Mouse (Mus musculus) adrenal gland, adult 8-10 months (tissue): ENCODE data around the gene Trappc2l. TPM values are rescaled to one million over a fixed set of nuclear protein-coding genes. Genes with fewer than 3 reads are reported as not detected.
A peak's percentile ranks its signal among the peaks of the same experiment; 100 is the strongest.
"Not testable (repeated sequence)": the region's sequence is repeated elsewhere in the genome, so short reads cannot be mapped to it uniquely, and the experiment has no call there.

Experiments used
- DNase-seq: peaks from one replicate; pipeline ENCODE4 v3.0.0; 2022
- total RNA-seq, 4 experiments: library from RNA; stranded (reverse); gene quantifications; 2 replicates each; pipeline ENCODE4 v1.2.4; 2022

Trappc2l gene
- total RNA-seq, 4 experiments from 2014 or later, result 61.7 to 64.9 (median 62.9) TPM

- DNase-seq, result no peak
Observed at GRCm38 (mm10) chr8:122626896-122627295, 15.5 kb downstream of the Trappc2l start.

- DNase-seq, result no peak
Observed at GRCm38 (mm10) chr8:122629388-122629787, 17.9 kb downstream of the Trappc2l start.

- DNase-seq, result no peak
Observed at GRCm38 (mm10) chr8:122630696-122631095, 19.3 kb downstream of the Trappc2l start.

- DNase-seq, result not testable (repeated sequence)
Observed at GRCm38 (mm10) chr8:122632134-122632533, 20.7 kb downstream of the Trappc2l start.

GRCm38 (mm10) chr8:122633205-122633604 is 21.8 kb downstream of the Trappc2l start:
- no peak for DNase-seq

GRCm38 (mm10) chr8:122635878-122636802 is 24.7 kb downstream of the Trappc2l start:
- DNase-seq, result no peak

- DNase-seq, result no peak
Observed at GRCm38 (mm10) chr8:122636803-122637175, 25.3 kb downstream of the Trappc2l start.

- no peak for DNase-seq
Observed at GRCm38 (mm10) chr8:122637230-122637629, 25.8 kb downstream of the Trappc2l start.

GRCm38 (mm10) chr8:122638601-122639000 is 27.2 kb downstream of the Trappc2l start:
- no peak for DNase-seq

GRCm38 (mm10) chr8:122639521-122640248 is 28.2 kb downstream of the Trappc2l start:
- DNase-seq, result no peak

GRCm38 (mm10) chr8:122640825-122641224 is 29.4 kb downstream of the Trappc2l start:
- no peak for DNase-seq

- DNase-seq, result no peak
Observed at GRCm38 (mm10) chr8:122641406-122641805, 30.0 kb downstream of the Trappc2l start.

- peak; percentile 82 for DNase-seq
Observed at GRCm38 (mm10) chr8:122642071-122642470, 30.6 kb downstream of the Trappc2l start.

GRCm38 (mm10) chr8:122644175-122644954 is 32.9 kb downstream of the Trappc2l start:
- peak; percentile 69 for DNase-seq

- DNase-seq, result no peak
Observed at GRCm38 (mm10) chr8:122646337-122646736, 34.9 kb downstream of the Trappc2l start.

- no peak for DNase-seq
Observed at GRCm38 (mm10) chr8:122648192-122648970, 36.9 kb downstream of the Trappc2l start.

- DNase-seq, result no peak
Observed at GRCm38 (mm10) chr8:122651326-122651921, 40.0 kb downstream of the Trappc2l start.

- DNase-seq, result no peak
Observed at GRCm38 (mm10) chr8:122652643-122653042, 41.2 kb downstream of the Trappc2l start.

GRCm38 (mm10) chr8:122654768-122655167 is 43.3 kb downstream of the Trappc2l start:
- peak; percentile 61 for DNase-seq

GRCm38 (mm10) chr8:122656056-122656999 is 44.9 kb downstream of the Trappc2l start:
- DNase-seq, result peak; percentile 93
